Mouse (Mus musculus) kidney, postnatal 0 days (tissue): ENCODE measurements around the gene Fcgr4. TPM values are rescaled to one million over a fixed set of nuclear protein-coding genes. Genes with fewer than 3 reads are reported as not detected.
"Not testable (repeated sequence)": the region's sequence is repeated elsewhere in the genome, so short reads cannot be mapped to it uniquely, and the experiment has no call there.

Experiments used
- ATAC-seq: fragments of 200-750 bp; cut with Nextera tagmentation; replicated peaks from 2 replicates; pipeline ENCODE4 v1.8.0; 2017; ENCODE audit warnings: low read depth, moderate number of reproducible peaks, moderate TSS enrichment, moderate library complexity; ENCODE audit not compliant: low FRiP score
- DNase-seq: peaks from one replicate; pipeline ENCODE4 v3.0.0-alpha.2; 2016; ENCODE audit warnings: low spot score
- H3K27ac ChIP-seq: fragments of 300-500 bp; sonication (generic); 2 replicates; pipeline ENCODE4 v1.5.1; 2014; ENCODE audit warnings: mild to moderate bottlenecking
- H3K27me3 ChIP-seq: fragments of 300-500 bp; sonication (generic); 2 replicates; pipeline ENCODE4 v1.6.1; 2014; ENCODE audit warnings: low read length, mixed read lengths; ENCODE audit not compliant: insufficient read depth
- H3K36me3 ChIP-seq: fragments of 300-500 bp; sonication (generic); 2 replicates; pipeline ENCODE4 v1.6.1; 2014; ENCODE audit warnings: low read length, mixed read lengths; ENCODE audit not compliant: insufficient read depth
- H3K4me1 ChIP-seq: fragments of 300-500 bp; sonication (generic); replicated peaks from 2 replicates; pipeline ENCODE4 v1.6.1; 2014; ENCODE audit warnings: antibody characterized with exemption, low read length, mixed read lengths; ENCODE audit not compliant: insufficient read depth
- H3K4me2 ChIP-seq: fragments of 300-500 bp; sonication (generic); 2 replicates; pipeline ENCODE4 v1.6.1; 2014; ENCODE audit warnings: mild to moderate bottlenecking, low read length, moderate library complexity, mixed read lengths
- H3K4me3 ChIP-seq: fragments of 300-500 bp; sonication (generic); replicated peaks from 2 replicates; pipeline ENCODE4 v1.5.1; 2014; ENCODE audit warnings: low read depth, low read length
- H3K9ac ChIP-seq: fragments of 300-500 bp; sonication (generic); 2 replicates; pipeline ENCODE4 v1.6.1; 2014; ENCODE audit warnings: low read depth, low read length
- H3K9me3 ChIP-seq: fragments of 300-500 bp; sonication (generic); replicated peaks from 2 replicates; pipeline ENCODE4 v1.6.1; 2016; ENCODE audit warnings: low read length, inconsistent platforms, mixed read lengths
- CTCF ChIP-seq: IDR thresholded peaks from 2 replicates; pipeline ENCODE4 v1.5.1; 2016; ENCODE audit warnings: antibody characterized with exemption, low read depth, mild to moderate bottlenecking, moderate library complexity
- WGBS: fragments of 180-500 bp; shearing (Covaris S2); extraction: QIAGEN DNeasy Blood & Tissue Kit; methylation state at CpG from one replicate; pipeline ENCODE4 v1.1.7; 2014; 5-methylcytosine and 5-hydroxymethylcytosine counted together
- polyA plus RNA-seq: library from polyadenylated mRNA; unstranded; fragments of >200 nt; fragmentation: Nextera tagmentation; extraction: Ambion mirVana; gene quantifications from 2 replicates; pipeline ENCODE4 v1.2.1, GENCODE M21; 2015

The Fcgr4 gene
- 2.0 and 2.3 TPM in 2 replicates for polyA plus RNA-seq

DNA sequence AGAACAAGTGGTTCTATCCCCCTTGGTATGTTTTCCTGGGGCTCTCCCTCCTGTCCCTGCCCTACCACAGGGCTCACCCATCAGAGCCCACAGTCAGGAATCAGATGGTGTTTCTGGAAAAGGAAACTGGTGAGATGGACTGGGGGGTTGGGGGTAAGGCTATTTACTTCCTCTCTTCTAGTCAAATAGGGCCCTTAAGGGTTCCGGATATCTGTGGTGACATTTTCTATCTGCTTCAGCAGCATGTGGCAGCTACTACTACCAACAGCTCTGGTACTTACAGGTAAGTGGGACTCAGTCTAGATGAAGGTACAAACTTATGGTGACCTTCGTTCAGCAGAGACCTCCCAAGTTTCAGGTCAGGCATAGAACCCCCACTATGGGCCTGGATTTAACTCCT lies at the start of gene Fcgr4:
Fcgr4 (plus strand) TSS at position 184 of the 400 bp plus-strand sequence.
- Histone ChIP-seq H3K9ac (no peak within 1 kb of the TSS), H3K9me3 (no peaks in the 10 kb centered on the region), H3K36me3 (no peaks in the 10 kb centered on the region), H3K4me1 (no peaks in the 10 kb centered on the region), H3K27ac (no peak within 1 kb of the TSS), H3K27me3 (no peaks in the 10 kb centered on the region), H3K4me2 (no peak within 1 kb of the TSS), H3K4me3 (no peak within 1 kb of the TSS)
- 79% methylated on average over 2 of the region's 2 CpGs for WGBS
- no peak for TF ChIP-seq CTCF
- ATAC-seq (no peak), DNase-seq (no peak)

DNA sequence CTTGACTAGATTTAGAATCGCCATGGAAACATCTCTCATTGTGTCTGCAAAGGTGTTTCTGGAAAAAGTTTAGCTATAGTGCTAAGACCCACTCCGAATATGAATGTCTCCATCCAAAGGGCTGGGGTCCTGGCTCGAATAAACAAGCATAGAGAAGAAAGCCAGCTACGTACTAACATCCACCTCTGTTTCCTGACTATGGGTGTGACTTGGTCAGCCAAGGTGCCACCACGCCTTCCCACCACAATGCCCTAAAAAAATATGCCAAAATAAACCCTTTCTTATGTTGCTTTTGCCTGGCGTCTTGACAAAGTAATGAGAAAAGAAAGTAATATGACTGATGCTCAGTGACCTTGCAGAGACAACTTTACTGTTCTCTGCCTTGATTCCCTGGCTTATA lies 46.2 kb upstream of the Fcgr4 start:
- ATAC-seq (no peak), DNase-seq (no peak)
- H3K9me3 ChIP-seq: no peaks in the 10 kb centered on the region
- no peak for TF ChIP-seq CTCF
- H3K4me2 ChIP-seq: no peak overlapping the region
- H3K36me3 ChIP-seq: no peaks in the 10 kb centered on the region
- H3K27me3 ChIP-seq: no peaks in the 10 kb centered on the region
- no peak overlapping the region for H3K4me3 ChIP-seq
- H3K9ac ChIP-seq: no peak overlapping the region
- H3K27ac ChIP-seq: no peak overlapping the region
- WGBS: 89% methylated on average over 6 of the region's 6 CpGs
- no peaks in the 10 kb centered on the region; the same call in 1 of the 2 replicates for H3K4me1 ChIP-seq

- 75% methylated on average over 4 of the region's 4 CpGs for WGBS
- Histone ChIP-seq H3K9ac (no peak overlapping the region), H3K27ac (no peak overlapping the region), H3K4me2 (no peak overlapping the region), H3K9me3 (no peaks in the 10 kb centered on the region), H3K36me3 (no peaks in the 10 kb centered on the region), H3K4me3 (no peak overlapping the region), H3K27me3 (no peaks in the 10 kb centered on the region), H3K4me1 (no peaks in the 10 kb centered on the region; the same call in 1 of the 2 replicates)
- DNase-seq (no peak), ATAC-seq (no peak)
- TF ChIP-seq CTCF: no peak
Measured at GRCm38 (mm10) chr1:170972936-170973335, 45.8 kb upstream of the Fcgr4 start.

GRCm38 (mm10) chr1:170974171-170974570 lies 44.5 kb upstream of the Fcgr4 start:
- no peak overlapping the region for H3K27ac ChIP-seq
- H3K4me2 ChIP-seq: no peak overlapping the region
- no peak for DNase-seq
- no peaks in the 10 kb centered on the region for H3K9me3 ChIP-seq
- no peaks in the 10 kb centered on the region; the same call in 1 of the 2 replicates for H3K4me1 ChIP-seq
- H3K9ac ChIP-seq: no peak overlapping the region
- TF ChIP-seq CTCF: no peak
- no peaks in the 10 kb centered on the region for H3K27me3 ChIP-seq
- WGBS: 85% methylated on average over 8 of the region's 8 CpGs
- no peaks in the 10 kb centered on the region for H3K36me3 ChIP-seq
- ATAC-seq: no peak
- no peak overlapping the region for H3K4me3 ChIP-seq

DNA sequence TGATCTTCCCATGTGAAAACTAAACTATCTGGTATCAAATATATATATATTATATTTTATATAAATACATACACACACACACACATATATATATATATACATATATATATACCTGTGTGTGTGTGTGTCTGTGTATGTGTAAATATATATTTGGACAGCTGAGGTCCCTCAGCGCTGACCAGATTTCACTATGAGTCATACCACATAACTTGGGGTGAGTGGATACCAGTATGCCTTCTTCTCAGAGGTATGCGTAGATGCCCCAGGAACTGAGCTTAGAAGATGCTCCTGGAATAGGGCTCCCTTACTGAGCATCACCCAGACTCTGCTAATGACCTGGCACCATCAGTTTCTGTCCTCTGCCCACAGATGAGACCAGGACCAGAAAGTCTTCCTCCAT lies 44.0 kb upstream of the Fcgr4 start:
- TF ChIP-seq CTCF: no peak
- no peak for ATAC-seq
- no peak for DNase-seq
- no peak overlapping the region for H3K27ac ChIP-seq
- no peak overlapping the region for H3K9ac ChIP-seq
- no peaks in the 10 kb centered on the region for H3K9me3 ChIP-seq
- no peak overlapping the region for H3K4me3 ChIP-seq
- no peaks in the 10 kb centered on the region for H3K27me3 ChIP-seq
- no peaks in the 10 kb centered on the region; the same call in 1 of the 2 replicates for H3K4me1 ChIP-seq
- 93% methylated on average over 2 of the region's 2 CpGs for WGBS
- H3K4me2 ChIP-seq: no peak overlapping the region
- no peaks in the 10 kb centered on the region for H3K36me3 ChIP-seq

DNA sequence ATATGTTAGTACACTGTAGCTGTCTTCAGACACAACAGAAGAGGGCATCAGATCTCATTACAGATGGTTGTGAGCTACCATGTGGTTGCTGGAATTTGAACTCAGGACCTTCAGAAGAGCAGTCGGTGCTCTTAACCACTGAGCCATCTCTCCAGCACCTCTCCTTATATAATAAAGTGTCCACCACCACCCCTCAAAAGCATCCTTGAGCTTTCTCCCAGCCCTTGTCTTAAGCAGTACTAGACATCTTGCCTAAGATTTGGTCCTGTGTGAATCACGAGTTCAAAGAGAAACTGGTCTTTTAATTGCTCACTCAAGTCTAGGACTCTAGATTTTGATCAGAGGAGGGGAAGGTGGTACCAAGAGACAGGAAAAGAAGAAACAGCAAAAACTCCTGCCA lies 43.4 kb upstream of the Fcgr4 start:
- H3K27ac ChIP-seq, H3K9me3 ChIP-seq, H3K36me3 ChIP-seq, H3K4me2 ChIP-seq, H3K4me3 ChIP-seq, H3K9ac ChIP-seq, DNase-seq, H3K4me1 ChIP-seq, H3K27me3 ChIP-seq, ATAC-seq: not testable (repeated sequence)
- WGBS: 64% methylated on average over 2 of the region's 2 CpGs

GRCm38 (mm10) chr1:170975751-170976161 lies 43.0 kb upstream of the Fcgr4 start:
- peak overlapping the region; percentile 18; the same call in 1 of the 2 replicates for H3K4me2 ChIP-seq

More at GRCm38 (mm10) chr1:170975751-170976161, 43.0 kb upstream of the Fcgr4 start:
- no peaks in the 10 kb centered on the region; the same call in 1 of the 2 replicates for H3K4me1 ChIP-seq
- no peaks in the 10 kb centered on the region for H3K36me3 ChIP-seq
- H3K27ac ChIP-seq: peak overlapping the region; percentile 47; the same call in 1 of the 2 replicates
- TF ChIP-seq CTCF: no peak
- DNase-seq: peak; percentile 17
- H3K4me3 ChIP-seq: no peak overlapping the region
- H3K9me3 ChIP-seq: no peaks in the 10 kb centered on the region
- ATAC-seq: peak; percentile 90
- H3K27me3 ChIP-seq: no peaks in the 10 kb centered on the region
- WGBS: 41% methylated on average over 7 of the region's 7 CpGs
- no peak overlapping the region for H3K9ac ChIP-seq
